Mouse (Mus musculus): ENCODE data around the gene Ctcf. TPM values are rescaled to one million over a fixed set of nuclear protein-coding genes. Genes with fewer than 3 reads are reported as not detected.

The Ctcf gene
- polyA plus RNA-seq, 1 experiment, result 30.2 TPM

- Histone ChIP-seq H3ac (ENCODE audit: control insufficient read depth, insufficient read length, low read depth) (no peak overlapping the region), H3K79me3 (ENCODE audit: low read depth) (peaks cover 3% of the 10 kb centered on the region), H3K4me3 (ENCODE audit: insufficient read depth, poor library complexity, severe bottlenecking) (no peak overlapping the region), H3K36me3 (ENCODE audit: control insufficient read depth, insufficient read depth) (no peaks in the 10 kb centered on the region), H3K79me2 (ENCODE audit: control insufficient read depth, insufficient read depth) (peaks cover 30% of the 10 kb centered on the region), H3K27me3 (ENCODE audit: control insufficient read depth, insufficient read depth, insufficient read length) (no peaks in the 10 kb centered on the region)
- TF ChIP-seq CTCF (IDR thresholded peaks at IDR 0.05; ENCODE audit: control insufficient read depth, insufficient read depth, insufficient read length) (no peak), MYOG (IDR thresholded peaks at IDR 0.05; ENCODE audit: control insufficient read depth, extremely low read depth, insufficient read length) (no peak), CEBPB (IDR thresholded peaks at IDR 0.05; ENCODE audit: low read depth) (no peak), MAX (IDR thresholded peaks at IDR 0.05) (no peak), MYOD1 (IDR thresholded peaks at IDR 0.05; ENCODE audit: control insufficient read depth, insufficient read length, low read depth) (no peak), USF1 (IDR thresholded peaks at IDR 0.05; ENCODE audit: low read depth) (no peak), FOSL1 (IDR thresholded peaks at IDR 0.05; ENCODE audit: insufficient read depth, low read length, poor library complexity, severe bottlenecking) (no peak)
Observed at GRCm38 (mm10) chr8:105704955-105705354, 68.6 kb downstream of the Ctcf start.

GRCm38 (mm10) chr8:105706426-105706825 lies 70.1 kb downstream of the Ctcf start:
- TF ChIP-seq MYOG (IDR thresholded peaks at IDR 0.05; ENCODE audit: control insufficient read depth, extremely low read depth, insufficient read length) (no peak), USF1 (IDR thresholded peaks at IDR 0.05; ENCODE audit: low read depth) (no peak), FOSL1 (IDR thresholded peaks at IDR 0.05; ENCODE audit: insufficient read depth, low read length, poor library complexity, severe bottlenecking) (no peak), CTCF (IDR thresholded peaks at IDR 0.05; ENCODE audit: control insufficient read depth, insufficient read depth, insufficient read length) (no peak), MYOD1 (IDR thresholded peaks at IDR 0.05; ENCODE audit: control insufficient read depth, insufficient read length, low read depth) (no peak)
- H3ac ChIP-seq (ENCODE audit: control insufficient read depth, insufficient read length, low read depth), result no peak overlapping the region
- H3K36me3 ChIP-seq (ENCODE audit: control insufficient read depth, insufficient read depth), result no peaks in the 10 kb centered on the region
- H3K79me2 ChIP-seq (ENCODE audit: control insufficient read depth, insufficient read depth), result peaks cover 24% of the 10 kb centered on the region
- peaks cover 1% of the 10 kb centered on the region for H3K79me3 ChIP-seq (ENCODE audit: low read depth)
- H3K4me3 ChIP-seq (ENCODE audit: insufficient read depth, poor library complexity, severe bottlenecking), result no peak overlapping the region
- no peaks in the 10 kb centered on the region for H3K27me3 ChIP-seq (ENCODE audit: control insufficient read depth, insufficient read depth, insufficient read length)

GRCm38 (mm10) chr8:105707498-105708403 lies 71.4 kb downstream of the Ctcf start, which contains the start of the genes 4933405L10Rik and Enkd1:
TSS of gene 4933405L10Rik (plus strand) at chr8:105707655.
TSS of gene Enkd1 (minus strand) at chr8:105708210.
- peaks cover 24% of the 10 kb centered on the region for H3K79me2 ChIP-seq (ENCODE audit: control insufficient read depth, insufficient read depth)
- TF ChIP-seq MAX (IDR thresholded peaks at IDR 0.05), result no peak
- TF ChIP-seq MYOG (IDR thresholded peaks at IDR 0.05; ENCODE audit: control insufficient read depth, extremely low read depth, insufficient read length), result no peak
- no peak for TF ChIP-seq CTCF (IDR thresholded peaks at IDR 0.05; ENCODE audit: control insufficient read depth, insufficient read depth, insufficient read length)
- TF ChIP-seq USF1 (IDR thresholded peaks at IDR 0.05; ENCODE audit: low read depth), result peak; percentile 32
- TF ChIP-seq CEBPB (IDR thresholded peaks at IDR 0.05; ENCODE audit: low read depth), result no peak
- no peak for TF ChIP-seq MYOD1 (IDR thresholded peaks at IDR 0.05; ENCODE audit: control insufficient read depth, insufficient read length, low read depth)
- TF ChIP-seq FOSL1 (IDR thresholded peaks at IDR 0.05; ENCODE audit: insufficient read depth, low read length, poor library complexity, severe bottlenecking), result no peak
- no peaks in the 10 kb centered on the region for H3K27me3 ChIP-seq (ENCODE audit: control insufficient read depth, insufficient read depth, insufficient read length)
- H3ac ChIP-seq (ENCODE audit: control insufficient read depth, insufficient read length, low read depth), result peak within 1 kb of the TSS; percentile 78
- H3K4me3 ChIP-seq (ENCODE audit: insufficient read depth, poor library complexity, severe bottlenecking), result peak within 1 kb of the TSS; percentile 74
- no peaks in the 10 kb centered on the region for H3K36me3 ChIP-seq (ENCODE audit: control insufficient read depth, insufficient read depth)
- H3K79me3 ChIP-seq (ENCODE audit: low read depth), result peaks cover 1% of the 10 kb centered on the region

- peaks cover 1% of the 10 kb centered on the region for H3K79me3 ChIP-seq (ENCODE audit: low read depth)
- no peaks in the 10 kb centered on the region for H3K36me3 ChIP-seq (ENCODE audit: control insufficient read depth, insufficient read depth)
- no peaks in the 10 kb centered on the region for H3K27me3 ChIP-seq (ENCODE audit: control insufficient read depth, insufficient read depth, insufficient read length)
- no peak for TF ChIP-seq USF1 (IDR thresholded peaks at IDR 0.05; ENCODE audit: low read depth)
- TF ChIP-seq MAX (IDR thresholded peaks at IDR 0.05), result no peak
- no peak for TF ChIP-seq CTCF (IDR thresholded peaks at IDR 0.05; ENCODE audit: control insufficient read depth, insufficient read depth, insufficient read length)
- no peak for TF ChIP-seq MYOD1 (IDR thresholded peaks at IDR 0.05; ENCODE audit: control insufficient read depth, insufficient read length, low read depth)
- no peak for TF ChIP-seq CEBPB (IDR thresholded peaks at IDR 0.05; ENCODE audit: low read depth)
- no peak for TF ChIP-seq FOSL1 (IDR thresholded peaks at IDR 0.05; ENCODE audit: insufficient read depth, low read length, poor library complexity, severe bottlenecking)
- no peak for TF ChIP-seq MYOG (IDR thresholded peaks at IDR 0.05; ENCODE audit: control insufficient read depth, extremely low read depth, insufficient read length)
- no peak overlapping the region for H3K4me3 ChIP-seq (ENCODE audit: insufficient read depth, poor library complexity, severe bottlenecking)
- H3ac ChIP-seq (ENCODE audit: control insufficient read depth, insufficient read length, low read depth), result no peak overlapping the region
- H3K79me2 ChIP-seq (ENCODE audit: control insufficient read depth, insufficient read depth), result peaks cover 24% of the 10 kb centered on the region
Observed at GRCm38 (mm10) chr8:105708675-105709074, 72.3 kb downstream of the Ctcf start.

- Histone ChIP-seq H3K36me3 (ENCODE audit: control insufficient read depth, insufficient read depth) (no peaks in the 10 kb centered on the region), H3K27me3 (ENCODE audit: control insufficient read depth, insufficient read depth, insufficient read length) (no peaks in the 10 kb centered on the region), H3K4me3 (ENCODE audit: insufficient read depth, poor library complexity, severe bottlenecking) (no peak overlapping the region), H3K79me2 (ENCODE audit: control insufficient read depth, insufficient read depth) (peaks cover 24% of the 10 kb centered on the region), H3K79me3 (ENCODE audit: low read depth) (peaks cover 1% of the 10 kb centered on the region), H3ac (ENCODE audit: control insufficient read depth, insufficient read length, low read depth) (no peak overlapping the region)
- TF ChIP-seq CEBPB (IDR thresholded peaks at IDR 0.05; ENCODE audit: low read depth), result no peak
- TF ChIP-seq MYOD1 (IDR thresholded peaks at IDR 0.05; ENCODE audit: control insufficient read depth, insufficient read length, low read depth), result no peak
- no peak for TF ChIP-seq MYOG (IDR thresholded peaks at IDR 0.05; ENCODE audit: control insufficient read depth, extremely low read depth, insufficient read length)
- no peak for TF ChIP-seq FOSL1 (IDR thresholded peaks at IDR 0.05; ENCODE audit: insufficient read depth, low read length, poor library complexity, severe bottlenecking)
- no peak for TF ChIP-seq USF1 (IDR thresholded peaks at IDR 0.05; ENCODE audit: low read depth)
- no peak for TF ChIP-seq CTCF (IDR thresholded peaks at IDR 0.05; ENCODE audit: control insufficient read depth, insufficient read depth, insufficient read length)
- no peak for TF ChIP-seq MAX (IDR thresholded peaks at IDR 0.05)
Observed at GRCm38 (mm10) chr8:105709317-105709716, 72.9 kb downstream of the Ctcf start.
